Mouse (Mus musculus): Measurements from ENCODE around the gene Mrgprf.

DNA sequence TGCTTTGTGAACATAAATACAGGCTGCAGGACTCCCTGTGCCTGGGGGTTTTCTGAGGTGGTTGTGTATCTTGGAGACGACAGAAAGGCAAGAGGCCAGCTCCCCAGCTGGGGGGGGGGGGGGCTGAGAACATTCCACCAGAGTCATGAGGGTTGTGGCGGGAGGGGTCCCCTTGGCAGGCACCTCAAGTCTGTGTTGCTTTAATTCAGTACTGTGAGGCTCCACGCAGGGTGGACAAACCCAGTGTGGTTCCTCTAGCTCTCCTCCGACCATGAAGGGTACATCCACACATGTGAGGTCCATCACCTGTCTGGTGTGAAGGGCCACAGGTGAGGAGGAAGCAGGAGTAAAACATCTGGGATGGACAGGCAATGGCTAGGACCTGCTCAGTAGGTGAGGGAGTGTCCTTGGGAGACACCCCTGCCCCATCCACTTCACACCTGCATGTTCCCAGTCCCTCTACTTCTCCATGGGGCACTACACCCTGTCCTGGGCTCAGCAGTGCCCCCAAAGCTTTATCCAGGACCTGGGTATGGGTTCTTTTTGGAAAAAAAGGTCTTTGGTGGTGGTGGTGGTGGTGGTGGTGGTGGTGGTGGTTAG, 33.9 kb downstream of the Mrgprf start:
- TF ChIP-seq MAFK (IDR thresholded peaks at IDR 0.05; ENCODE audit: insufficient read depth, low read depth, low read length), result no peak
- no peak for TF ChIP-seq CHD2 (IDR thresholded peaks at IDR 0.05; ENCODE audit: low read depth, low read length)
- no peak for TF ChIP-seq HCFC1 (IDR thresholded peaks at IDR 0.05; ENCODE audit: borderline replicate concordance, insufficient read depth, low read length)
- TF ChIP-seq ZNF384 (IDR thresholded peaks at IDR 0.05; ENCODE audit: low read depth, low read length), result no peak
